Mouse (Mus musculus): Measurements from ENCODE around the gene Nhsl1. TPM values are rescaled to one million over a fixed set of nuclear protein-coding genes. Genes with fewer than 3 reads are reported as not detected.

Nhsl1 gene
- total and polyA plus RNA-seq, 3 experiments, result not detected

GRCm38 (mm10) chr10:18532293-18532692, 213.5 kb downstream of the Nhsl1 start:
- H3K4me3 ChIP-seq (ENCODE audit: control insufficient read depth in 1 of 2, insufficient read depth in 1 of 2, low read depth in 2 of 2, low read length in 2 of 2), result no peak overlapping the region
- H3K27ac ChIP-seq (ENCODE audit: control insufficient read depth, low read depth, low read length), result no peak overlapping the region
- no peaks in the 10 kb centered on the region for H3K79me2 ChIP-seq (ENCODE audit: control insufficient read depth, insufficient read depth, low read length, poor library complexity)
- H3K9me3 ChIP-seq (replicated peaks; ENCODE audit: insufficient read depth, low read length), result no peaks in the 10 kb centered on the region
- H3K36me3 ChIP-seq (ENCODE audit: control insufficient read depth in 1 of 2, insufficient read depth in 2 of 2, low read length in 2 of 2), result no peaks in the 10 kb centered on the region
- no peaks in the 10 kb centered on the region for H3K27me3 ChIP-seq (ENCODE audit: control insufficient read depth in 1 of 2, insufficient read depth in 2 of 2, low read length in 2 of 2)
- DNase-seq (ENCODE audit: low read depth, low spot score), result no peak
- H3K9ac ChIP-seq (ENCODE audit: control insufficient read depth, low read depth, low read length, poor library complexity, severe bottlenecking), result no peak overlapping the region
- TF ChIP-seq TBP (IDR thresholded peaks at IDR 0.05; ENCODE audit: low read depth, low read length) (no peak), RAD21 (IDR thresholded peaks at IDR 0.05; ENCODE audit: low read depth, low read length) (no peak)
- H3K4me1 ChIP-seq (ENCODE audit: control insufficient read depth in 1 of 2, insufficient read depth in 2 of 2, low read length in 2 of 2), result no peaks in the 10 kb centered on the region

DNA sequence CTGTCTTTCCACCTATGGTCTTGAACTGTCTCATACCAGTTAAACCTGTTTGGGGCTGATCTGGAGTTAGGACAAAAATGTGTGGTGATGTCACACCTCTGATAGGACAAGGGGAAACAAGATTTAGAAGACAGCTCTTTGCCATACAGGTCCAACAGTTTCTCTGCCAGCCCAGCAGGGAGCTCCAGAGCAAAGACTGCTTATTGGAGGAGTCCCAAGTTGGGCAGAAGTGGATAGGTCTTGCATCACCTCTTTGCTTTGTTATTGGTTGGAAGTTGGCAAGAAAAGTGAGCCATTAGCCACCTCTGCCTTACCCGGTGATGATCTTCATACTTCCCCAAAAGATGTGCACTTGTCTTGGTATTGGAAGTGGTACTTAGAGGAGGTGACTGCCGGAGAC, 218.1 kb downstream of the Nhsl1 start:
- no peaks in the 10 kb centered on the region for H3K9me3 ChIP-seq (replicated peaks; ENCODE audit: insufficient read depth, low read length)
- TF ChIP-seq GATA1 (IDR thresholded peaks at IDR 0.05; ENCODE audit: low read depth, low read length) (no peak), RAD21 (IDR thresholded peaks at IDR 0.05; ENCODE audit: low read depth, low read length) (no peak), ETS1 (IDR thresholded peaks at IDR 0.05; ENCODE audit: low read depth, low read length) (no peak), TBP (IDR thresholded peaks at IDR 0.05; ENCODE audit: low read depth, low read length) (no peak), MYC (IDR thresholded peaks at IDR 0.05; ENCODE audit: low read depth, low read length) (no peak), KAT2A (conservative IDR thresholded peaks at IDR 0.05; ENCODE audit: low read depth, low read length) (no peak), SMC3 (IDR thresholded peaks at IDR 0.05; ENCODE audit: low read depth, low read length) (no peak), E2F4 (IDR thresholded peaks at IDR 0.05; ENCODE audit: borderline replicate concordance, low read depth, low read length) (no peak), UBTF (IDR thresholded peaks at IDR 0.05; ENCODE audit: borderline replicate concordance, insufficient read depth, low read depth, low read length) (no peak)
- DNase-seq (ENCODE audit: low read depth, low spot score), result no peak
- no peaks in the 10 kb centered on the region for H3K4me1 ChIP-seq (ENCODE audit: control insufficient read depth in 1 of 2, insufficient read depth in 2 of 2, low read length in 2 of 2)
- no peaks in the 10 kb centered on the region for H3K79me2 ChIP-seq (ENCODE audit: control insufficient read depth, insufficient read depth, low read length, poor library complexity)
- H3K27ac ChIP-seq (ENCODE audit: control insufficient read depth, low read depth, low read length), result no peak overlapping the region
- H3K4me3 ChIP-seq (ENCODE audit: control insufficient read depth in 1 of 2, insufficient read depth in 1 of 2, low read depth in 2 of 2, low read length in 2 of 2), result no peak overlapping the region
- H3K9ac ChIP-seq (ENCODE audit: control insufficient read depth, low read depth, low read length, poor library complexity, severe bottlenecking), result no peak overlapping the region
- H3K27me3 ChIP-seq (ENCODE audit: control insufficient read depth in 1 of 2, insufficient read depth in 2 of 2, low read length in 2 of 2), result no peaks in the 10 kb centered on the region
- no peaks in the 10 kb centered on the region for H3K36me3 ChIP-seq (ENCODE audit: control insufficient read depth in 1 of 2, insufficient read depth in 2 of 2, low read length in 2 of 2)

GRCm38 (mm10) chr10:18545309-18545708, 226.5 kb downstream of the Nhsl1 start:
- H3K9ac ChIP-seq (ENCODE audit: control insufficient read depth, low read depth, low read length, poor library complexity, severe bottlenecking), result no peak overlapping the region
- no peaks in the 10 kb centered on the region for H3K9me3 ChIP-seq (replicated peaks; ENCODE audit: insufficient read depth, low read length)
- H3K4me3 ChIP-seq (ENCODE audit: control insufficient read depth in 1 of 2, insufficient read depth in 1 of 2, low read depth in 2 of 2, low read length in 2 of 2), result no peak overlapping the region
- no peaks in the 10 kb centered on the region for H3K4me1 ChIP-seq (ENCODE audit: control insufficient read depth in 1 of 2, insufficient read depth in 2 of 2, low read length in 2 of 2)
- no peak overlapping the region for H3K27ac ChIP-seq (ENCODE audit: control insufficient read depth, low read depth, low read length)
- no peaks in the 10 kb centered on the region for H3K79me2 ChIP-seq (ENCODE audit: control insufficient read depth, insufficient read depth, low read length, poor library complexity)
- H3K36me3 ChIP-seq (ENCODE audit: control insufficient read depth in 1 of 2, insufficient read depth in 2 of 2, low read length in 2 of 2), result no peaks in the 10 kb centered on the region
- no peak for DNase-seq (ENCODE audit: low read depth, low spot score)
- H3K27me3 ChIP-seq (ENCODE audit: control insufficient read depth in 1 of 2, insufficient read depth in 2 of 2, low read length in 2 of 2), result no peaks in the 10 kb centered on the region
- TF ChIP-seq JUND (IDR thresholded peaks at IDR 0.05; ENCODE audit: low read depth, low read length) (no peak), TBP (IDR thresholded peaks at IDR 0.05; ENCODE audit: low read depth, low read length) (no peak), EP300 (IDR thresholded peaks at IDR 0.05; ENCODE audit: low read depth in 1 of 2, low read length in 2 of 2) (no peak), POLR2AphosphoS2 (IDR thresholded peaks at IDR 0.05; ENCODE audit: low read length) (no peak), MAFK (IDR thresholded peaks at IDR 0.05; ENCODE audit: borderline replicate concordance, low read depth, low read length) (no peak), CTCF (IDR thresholded peaks at IDR 0.05 in 2 of 3, conservative IDR thresholded peaks at IDR 0.05 in 1 of 3; ENCODE audit: control insufficient read depth in 1 of 3, insufficient read depth in 1 of 3, low read depth in 2 of 3, low read length in 3 of 3, poor library complexity in 1 of 3, severe bottlenecking in 1 of 3) (no peak), CHD2 (IDR thresholded peaks at IDR 0.05; ENCODE audit: low read length) (no peak)

Data from MEL (cell line).